Mouse (Mus musculus) lung, postnatal 36 days (tissue): ENCODE measurements at regions not wholly inside any gene's neighbourhood (a gene's known extent, or its start where the extent isn't known, plus 50 kb on each side); places are given as distances from the start of the nearest gene placed in this dataset.

Source experiments
- DNase-seq: peaks from one replicate; pipeline ENCODE4 v3.0.0; 2022; ENCODE audit warnings: mixed read lengths

GRCm38 (mm10) chr12:26067866-26068684 is 347.0 kb downstream of the Rnf144a start:
- DNase-seq: peak; percentile 50

GRCm38 (mm10) chr12:26060378-26060777 is 354.7 kb downstream of the Rnf144a start:
- no peak for DNase-seq

GRCm38 (mm10) chr12:26059090-26059489 is 356.0 kb downstream of the Rnf144a start:
- DNase-seq: no peak

- DNase-seq: peak; percentile 11
Measured at GRCm38 (mm10) chr12:26057491-26058054, 357.5 kb downstream of the Rnf144a start.

- DNase-seq: no peak
Measured at GRCm38 (mm10) chr12:26046991-26047390, 368.1 kb downstream of the Rnf144a start.

GRCm38 (mm10) chr12:26045321-26045720 is 369.7 kb downstream of the Rnf144a start:
- peak; percentile 34 for DNase-seq

- no peak for DNase-seq
Measured at GRCm38 (mm10) chr12:26012951-26013350, 402.1 kb downstream of the Rnf144a start.

- no peak for DNase-seq
Measured at GRCm38 (mm10) chr12:25994063-25994462, 421.0 kb downstream of the Rnf144a start.

GRCm38 (mm10) chr12:25991801-25992525 is 423.1 kb downstream of the Rnf144a start:
- no peak for DNase-seq

GRCm38 (mm10) chr12:25982545-25982944 is 432.5 kb downstream of the Rnf144a start:
- no peak for DNase-seq

- no peak for DNase-seq
Measured at GRCm38 (mm10) chr12:25978335-25978734, 436.7 kb downstream of the Rnf144a start.

GRCm38 (mm10) chr12:25958584-25958983 is 456.5 kb downstream of the Rnf144a start:
- peak; percentile 0 for DNase-seq

- DNase-seq: no peak
Measured at GRCm38 (mm10) chr12:25957547-25957946, 457.5 kb downstream of the Rnf144a start.

GRCm38 (mm10) chr12:25947107-25947506 is 467.9 kb downstream of the Rnf144a start:
- no peak for DNase-seq

GRCm38 (mm10) chr12:25946121-25946520 is 468.9 kb downstream of the Rnf144a start:
- no peak for DNase-seq

GRCm38 (mm10) chr12:25938856-25939255 is 476.2 kb downstream of the Rnf144a start:
- DNase-seq: no peak

GRCm38 (mm10) chr12:25934946-25935345 is 480.1 kb downstream of the Rnf144a start:
- no peak for DNase-seq

- no peak for DNase-seq
Measured at GRCm38 (mm10) chr12:25934526-25934925, 480.5 kb downstream of the Rnf144a start.

GRCm38 (mm10) chr12:25926367-25926766 is 488.7 kb downstream of the Rnf144a start:
- peak; percentile 16 for DNase-seq

- DNase-seq: no peak
Measured at GRCm38 (mm10) chr12:25924526-25924925, 490.5 kb downstream of the Rnf144a start.

GRCm38 (mm10) chr12:25923772-25924171 is 491.3 kb downstream of the Rnf144a start:
- peak; percentile 43 for DNase-seq

- DNase-seq: no peak
Measured at GRCm38 (mm10) chr12:25905614-25906013, 509.4 kb downstream of the Rnf144a start.

GRCm38 (mm10) chr12:25896543-25896942 is 518.5 kb downstream of the Rnf144a start:
- DNase-seq: no peak

GRCm38 (mm10) chr12:25895691-25896090 is 519.4 kb downstream of the Rnf144a start:
- no peak for DNase-seq
